Mouse (Mus musculus) Muller cell, postnatal 12 days (primary cell): Measurements from ENCODE around the gene Gm14296.
"Not testable (repeated sequence)": the region's sequence is repeated elsewhere in the genome, so short reads cannot be mapped to it uniquely, and the experiment has no call there.

ENCODE experiments used
- DNase-seq: peaks from one replicate; pipeline ENCODE4 v3.0.0-alpha.2; 2015; ENCODE audit errors: inconsistent ontology term

Gene Gm14296

DNA sequence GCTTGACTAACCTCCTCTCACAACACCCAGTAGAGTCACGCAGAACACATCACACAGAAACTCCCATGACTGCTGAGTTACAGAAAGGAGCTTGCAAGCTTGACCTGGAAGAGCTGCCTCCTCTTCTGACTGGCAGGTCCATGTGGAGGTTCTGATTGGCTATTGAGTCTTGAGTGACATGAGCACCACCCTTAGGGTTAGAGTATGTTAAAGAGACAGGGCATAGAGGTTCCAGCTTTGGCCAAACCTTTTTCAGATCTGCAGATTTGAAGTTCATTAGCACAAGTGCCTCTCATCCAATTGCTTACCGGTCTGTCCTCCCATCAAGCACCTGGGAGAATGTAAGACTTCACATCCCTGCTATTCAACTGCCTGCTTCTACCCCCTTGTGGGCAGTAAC, at the start of gene Gm14296:
TSS of gene Gm14296 (minus strand) at position 101 of the 400 bp plus-strand sequence.
- DNase-seq: not testable (repeated sequence)

DNA sequence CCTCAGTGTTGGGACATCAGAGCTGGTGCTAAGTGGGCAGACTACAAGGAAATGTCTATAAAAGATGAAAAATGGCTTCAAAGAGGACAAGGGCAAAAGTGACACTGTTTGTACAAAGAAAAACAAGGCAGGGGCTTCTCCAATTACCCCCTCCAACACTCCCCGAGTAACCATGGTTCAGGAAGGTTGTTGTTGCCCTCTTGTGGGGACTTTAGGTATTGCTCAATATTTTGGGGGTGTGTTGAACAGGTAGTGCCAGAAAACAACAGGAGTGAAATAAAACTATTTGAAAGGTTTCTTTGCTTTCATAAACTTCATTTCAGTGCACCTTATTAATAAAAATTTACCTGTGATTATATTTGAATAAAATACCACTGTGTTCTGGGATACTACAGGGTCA, 22.1 kb downstream of the Gm14296 start:
- not testable (repeated sequence) for DNase-seq
